Mouse (Mus musculus) urinary bladder, postnatal 4 days (tissue): ENCODE measurements around the gene Chd1.

Experiments used
- DNase-seq, 2 experiments: peaks; one replicate each; pipeline ENCODE4 v3.0.0; 2021 to 2022; ENCODE audit warnings: low spot score in 2 of 2

The Chd1 gene

DNA sequence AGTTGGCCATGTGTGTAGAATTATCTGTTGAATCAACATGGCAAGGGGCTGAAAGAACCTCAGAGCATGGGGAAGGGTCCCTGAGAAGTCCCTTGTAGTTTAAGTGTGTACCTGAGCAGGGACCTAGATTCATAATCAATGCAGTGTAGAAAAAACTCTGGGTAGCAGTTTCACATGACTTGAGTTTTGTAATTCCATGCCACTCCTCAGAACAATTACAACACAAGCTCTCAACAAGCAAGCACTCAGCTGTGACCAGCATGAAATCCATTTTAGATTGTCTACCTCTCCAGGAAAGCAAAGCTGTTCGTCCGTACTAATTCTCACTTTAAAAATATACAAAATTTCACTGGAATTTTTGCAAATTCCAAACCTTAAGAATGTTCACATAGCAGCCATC, 105.2 kb downstream of the Chd1 start:
- DNase-seq: no peak

DNA sequence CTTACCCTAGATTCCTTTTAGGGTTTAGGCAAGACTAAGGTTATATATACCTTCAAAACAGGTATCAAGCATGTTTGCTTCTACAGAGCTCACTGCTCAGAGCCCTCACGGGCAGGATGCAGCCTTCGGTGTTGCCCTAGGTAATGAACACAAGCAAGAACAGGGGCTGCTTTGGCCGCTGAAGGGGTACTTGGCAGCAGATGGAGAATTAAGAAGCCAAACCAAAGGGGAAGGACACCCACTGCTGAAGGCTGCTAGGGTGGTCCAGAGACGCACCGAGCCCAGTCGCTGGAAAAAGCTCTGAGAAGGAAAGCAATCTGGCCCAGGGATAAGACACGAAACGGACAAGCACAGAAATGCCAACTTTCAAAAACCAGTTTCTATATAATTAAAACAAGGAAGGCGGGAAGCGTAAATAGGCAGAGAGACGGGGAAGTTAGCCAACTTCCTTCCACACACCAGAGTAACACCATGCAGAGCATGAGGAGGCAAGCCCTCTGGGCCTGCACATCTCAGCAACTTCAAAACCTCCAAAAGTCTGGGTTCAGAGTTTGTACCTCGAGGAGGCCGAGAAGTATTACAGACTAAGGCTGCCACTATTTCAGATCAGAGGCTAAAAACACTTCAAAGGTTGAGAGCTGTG, 107.5 kb downstream of the Chd1 start:
- DNase-seq: no peak

GRCm38 (mm10) chr17:15813658-15814212, 109.0 kb downstream of the Chd1 start:
- no peak for DNase-seq

DNA sequence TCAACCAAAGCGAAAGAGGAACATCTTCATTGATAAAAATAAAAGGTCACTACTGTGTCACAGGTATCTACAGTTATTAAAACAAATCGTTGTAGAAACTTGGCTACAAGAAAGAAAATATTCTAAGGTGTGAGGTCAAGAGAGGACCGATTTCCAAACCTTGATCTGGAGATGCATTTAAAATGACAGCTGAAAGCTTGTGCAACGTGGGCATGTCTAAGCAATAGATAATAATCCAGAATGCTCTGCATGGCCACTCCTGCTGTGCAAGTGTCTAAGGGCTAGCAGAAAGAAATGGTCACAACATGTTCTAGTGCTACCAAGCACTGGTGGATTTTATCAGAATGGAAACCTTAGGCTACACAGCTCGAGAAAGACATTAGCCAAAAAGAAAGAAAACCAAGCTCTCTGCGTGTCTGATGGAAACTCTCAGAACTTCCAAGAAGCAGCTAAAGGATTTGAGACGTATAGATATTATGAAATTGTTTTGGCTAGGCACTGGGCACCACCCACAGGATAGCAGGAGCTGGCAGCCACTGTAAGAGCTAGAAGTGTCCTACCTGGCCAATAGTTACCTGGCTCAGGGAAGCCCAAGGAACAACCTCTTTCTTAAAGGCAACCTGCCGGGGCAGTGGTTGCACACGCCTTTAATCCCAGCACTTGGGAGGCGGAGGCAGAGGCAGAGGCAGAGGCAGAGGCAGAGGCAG, 110.7 kb downstream of the Chd1 start:
- no peak for DNase-seq

GRCm38 (mm10) chr17:15816379-15817095, 111.8 kb downstream of the Chd1 start:
- DNase-seq: no peak

GRCm38 (mm10) chr17:15817096-15817450, 112.3 kb downstream of the Chd1 start:
- no peak for DNase-seq

GRCm38 (mm10) chr17:15817634-15818033, 112.9 kb downstream of the Chd1 start:
- DNase-seq: no peak

- DNase-seq: no peak
These were observed 113.6 kb downstream of the Chd1 start for GRCm38 (mm10) chr17:15818372-15818771.

DNA sequence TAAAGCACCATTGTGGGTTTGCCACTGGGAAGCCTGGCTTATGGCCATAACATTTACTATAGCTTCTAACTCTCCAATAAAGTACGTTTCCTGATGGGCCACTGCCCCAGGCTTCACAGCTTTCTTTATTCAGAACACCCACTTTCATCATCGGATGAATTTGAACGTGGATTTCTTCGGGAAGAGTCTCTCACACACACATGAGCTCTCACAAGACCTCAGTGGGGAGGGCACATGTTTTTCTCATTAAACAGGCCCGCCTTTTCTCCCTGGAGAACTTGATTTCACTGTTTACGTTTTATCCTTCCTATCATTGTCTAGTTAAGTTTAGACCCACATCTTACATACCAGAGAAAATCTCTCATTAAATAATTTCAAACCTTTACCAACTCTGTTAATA, 115.4 kb downstream of the Chd1 start:
- DNase-seq: no peak

DNA sequence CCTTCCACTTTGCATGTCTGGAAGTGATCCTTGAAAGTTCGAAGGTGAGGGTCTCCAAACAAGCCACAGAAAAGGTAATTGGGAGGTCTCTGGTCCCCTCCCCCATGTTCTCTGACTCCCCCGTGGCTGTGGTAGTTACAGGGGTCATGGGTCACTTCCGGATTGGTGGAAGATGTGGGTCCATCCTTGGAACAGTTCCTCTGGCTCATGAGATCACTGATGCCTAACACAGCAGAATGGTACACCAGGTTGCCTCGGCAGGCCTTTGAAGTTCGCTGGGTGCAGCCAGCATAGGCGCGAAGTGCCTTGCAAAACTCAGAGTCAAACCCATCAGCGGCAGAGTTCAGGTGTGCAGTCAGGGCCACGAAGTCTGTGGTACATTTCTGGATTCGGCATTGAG, 116.0 kb downstream of the Chd1 start:
- DNase-seq: no peak

GRCm38 (mm10) chr17:15821706-15822105, 116.9 kb downstream of the Chd1 start:
- DNase-seq: no peak
